Mouse (Mus musculus): ENCODE data around the gene Ttc26. TPM values are rescaled to one million over a fixed set of nuclear protein-coding genes. Genes with fewer than 3 reads are reported as not detected.

The Ttc26 gene
- polyA plus RNA-seq, 1 experiment = 2.3 TPM

DNA sequence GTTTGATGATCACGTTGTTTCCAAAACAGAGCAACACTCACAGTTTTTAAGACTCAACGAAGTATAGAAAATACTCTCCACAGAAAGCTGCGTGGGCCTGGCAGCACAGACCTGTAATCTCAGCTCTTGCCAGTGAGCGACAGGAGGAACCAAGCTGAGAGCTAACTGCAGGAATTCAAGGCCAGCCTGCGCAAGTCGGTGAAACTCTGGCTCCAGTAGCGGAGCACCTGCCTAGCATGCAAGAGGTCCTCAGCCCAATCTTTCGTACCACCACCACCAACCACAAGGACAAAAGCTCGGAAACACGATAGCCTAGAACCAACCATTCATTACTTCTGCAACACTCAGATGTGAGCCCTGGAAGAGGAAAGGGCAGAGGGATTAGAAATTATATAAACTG, 28.8 kb upstream of the Ttc26 start:
- Histone ChIP-seq H3K79me2 (ENCODE audit: control insufficient read depth, insufficient read depth) (peaks cover 64% of the 10 kb centered on the region), H3ac (ENCODE audit: control insufficient read depth, insufficient read length) (no peak overlapping the region), H3K4me3 (peak overlapping the region; percentile 100), H3K36me3 (ENCODE audit: control insufficient read depth, insufficient read depth) (peaks cover 16% of the 10 kb centered on the region), H3K4me2 (ENCODE audit: low read depth) (peak overlapping the region; percentile 79), H3K27me3 (ENCODE audit: control insufficient read depth, insufficient read depth, insufficient read length) (no peaks in the 10 kb centered on the region)
- TF ChIP-seq POLR2A (IDR thresholded peaks at IDR 0.05; ENCODE audit: insufficient read length, low read depth) = peak; percentile 41
- TF ChIP-seq TCF12 (IDR thresholded peaks at IDR 0.05; ENCODE audit: insufficient read depth, poor library complexity, severe bottlenecking) = no peak
- peak; percentile 27 for TF ChIP-seq POLR2AphosphoS2 (IDR thresholded peaks at IDR 0.05; ENCODE audit: insufficient read length, low read depth)

DNA sequence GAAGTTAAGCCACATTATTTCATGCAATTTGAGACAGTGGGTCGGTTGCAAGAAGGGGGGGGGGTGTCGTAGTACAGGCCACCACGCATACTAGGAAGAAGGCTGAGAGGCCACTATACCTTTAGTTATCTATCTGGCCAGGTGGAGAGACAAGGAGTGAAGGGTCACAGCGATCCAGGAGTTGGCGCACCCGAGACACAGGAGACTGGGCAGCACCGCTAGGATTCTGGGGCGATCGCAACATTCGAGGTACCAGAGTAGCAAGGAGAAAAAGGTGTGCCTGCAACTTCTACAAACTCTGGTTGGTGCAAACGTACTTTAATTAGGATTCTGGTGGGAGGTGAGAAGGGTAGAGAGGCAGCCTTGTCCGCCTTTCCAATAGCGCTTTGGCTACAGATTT, 28.1 kb upstream of the Ttc26 start:
- Histone ChIP-seq H3ac (ENCODE audit: control insufficient read depth, insufficient read length) (peak overlapping the region; percentile 86), H3K4me2 (ENCODE audit: low read depth) (peak overlapping the region; percentile 79), H3K4me3 (peak overlapping the region; percentile 100), H3K36me3 (ENCODE audit: control insufficient read depth, insufficient read depth) (peaks cover 16% of the 10 kb centered on the region), H3K27me3 (ENCODE audit: control insufficient read depth, insufficient read depth, insufficient read length) (no peaks in the 10 kb centered on the region), H3K79me2 (ENCODE audit: control insufficient read depth, insufficient read depth) (peaks cover 57% of the 10 kb centered on the region)
- TF ChIP-seq E2F4 (IDR thresholded peaks at IDR 0.05; ENCODE audit: insufficient read depth) = no peak
- no peak for TF ChIP-seq USF1 (IDR thresholded peaks at IDR 0.05; ENCODE audit: low read depth)
- no peak for TF ChIP-seq CEBPB (IDR thresholded peaks at IDR 0.05; ENCODE audit: insufficient read depth, poor library complexity, severe bottlenecking)
- no peak for TF ChIP-seq POLR2A (IDR thresholded peaks at IDR 0.05; ENCODE audit: insufficient read length, low read depth)
- TF ChIP-seq POLR2AphosphoS2 (IDR thresholded peaks at IDR 0.05; ENCODE audit: insufficient read length, low read depth) = no peak
- TF ChIP-seq SRF (IDR thresholded peaks at IDR 0.05; ENCODE audit: control insufficient read depth, insufficient read length, low read depth) = no peak
- no peak for TF ChIP-seq TCF3 (IDR thresholded peaks at IDR 0.05; ENCODE audit: insufficient read length, low read depth)
- TF ChIP-seq MYOG (IDR thresholded peaks at IDR 0.05; ENCODE audit: control insufficient read depth in 1 of 3, insufficient read depth in 1 of 3, insufficient read length in 2 of 3, low read depth in 2 of 3) = no peak
- no peak for TF ChIP-seq TCF12 (IDR thresholded peaks at IDR 0.05; ENCODE audit: insufficient read depth, poor library complexity, severe bottlenecking)

DNA sequence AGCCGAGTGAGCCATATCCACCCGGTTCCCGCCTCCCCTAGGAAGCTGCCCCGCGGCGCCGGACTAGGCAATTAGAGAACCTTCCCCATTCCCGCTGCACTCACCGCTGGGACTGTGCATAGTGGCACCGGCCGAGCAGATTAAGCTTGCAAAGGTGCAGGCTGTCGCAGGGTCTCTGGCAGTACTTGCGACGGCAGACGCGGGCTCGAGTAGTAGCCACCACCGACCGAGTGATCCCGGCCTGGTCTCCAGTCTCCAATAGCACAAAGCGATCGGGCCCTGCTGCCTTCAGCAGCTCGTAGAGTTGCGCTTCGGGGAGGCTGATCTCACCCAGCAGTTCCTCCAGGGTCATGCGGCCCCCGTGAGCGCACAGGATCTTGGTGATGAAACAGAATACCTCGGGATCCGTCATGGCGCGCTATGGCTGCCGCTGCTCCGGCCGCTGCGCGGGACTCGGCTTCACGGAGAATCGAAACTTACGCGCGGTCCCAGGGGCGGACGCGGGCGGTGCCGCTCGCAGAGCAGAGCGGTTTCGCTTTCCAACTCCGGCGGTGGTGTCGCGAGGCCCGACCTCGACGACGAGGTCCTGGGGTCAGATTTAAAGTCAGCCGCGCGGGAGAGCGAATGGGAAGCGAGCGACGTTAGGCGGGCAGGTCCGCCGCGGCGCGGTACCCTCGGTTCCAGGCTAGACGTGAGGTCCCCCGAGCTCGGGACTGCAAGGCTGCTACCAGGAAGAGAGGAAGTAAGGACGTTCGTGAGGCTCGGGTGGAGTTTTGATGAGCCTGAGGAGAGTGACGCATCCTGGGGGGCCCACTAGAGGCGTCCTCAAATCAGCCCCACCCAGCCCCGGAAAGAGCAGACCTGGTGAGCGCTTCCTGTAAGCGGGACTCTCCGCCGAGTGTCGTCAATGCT, 27.2 kb upstream of the Ttc26 start, which contains the start of gene Zc3hav1:
Zc3hav1 (minus strand) TSS at position 793 of the 912 bp plus-strand sequence.
- peak within 1 kb of the TSS; percentile 100 for H3K4me3 ChIP-seq
- peak within 1 kb of the TSS; percentile 88 for H3K4me2 ChIP-seq (ENCODE audit: low read depth)
- peak in 1 of 3 experiments; percentile 1 for TF ChIP-seq MYOD1 (IDR thresholded peaks at IDR 0.05; ENCODE audit: control insufficient read depth in 1 of 3, insufficient read length in 2 of 3, low read depth in 2 of 3)
- no peak for TF ChIP-seq CEBPB (IDR thresholded peaks at IDR 0.05; ENCODE audit: insufficient read depth, poor library complexity, severe bottlenecking)
- peak; percentile 90 for TF ChIP-seq POLR2A (IDR thresholded peaks at IDR 0.05; ENCODE audit: insufficient read length, low read depth)
- TF ChIP-seq POLR2AphosphoS2 (IDR thresholded peaks at IDR 0.05; ENCODE audit: insufficient read length, low read depth) = peak; percentile 86
- H3ac ChIP-seq (ENCODE audit: control insufficient read depth, insufficient read length) = peak within 1 kb of the TSS; percentile 86
- peaks cover 48% of the 10 kb centered on the region for H3K79me2 ChIP-seq (ENCODE audit: control insufficient read depth, insufficient read depth)
- H3K36me3 ChIP-seq (ENCODE audit: control insufficient read depth, insufficient read depth) = peaks cover 16% of the 10 kb centered on the region
- H3K27me3 ChIP-seq (ENCODE audit: control insufficient read depth, insufficient read depth, insufficient read length) = no peaks in the 10 kb centered on the region

DNA sequence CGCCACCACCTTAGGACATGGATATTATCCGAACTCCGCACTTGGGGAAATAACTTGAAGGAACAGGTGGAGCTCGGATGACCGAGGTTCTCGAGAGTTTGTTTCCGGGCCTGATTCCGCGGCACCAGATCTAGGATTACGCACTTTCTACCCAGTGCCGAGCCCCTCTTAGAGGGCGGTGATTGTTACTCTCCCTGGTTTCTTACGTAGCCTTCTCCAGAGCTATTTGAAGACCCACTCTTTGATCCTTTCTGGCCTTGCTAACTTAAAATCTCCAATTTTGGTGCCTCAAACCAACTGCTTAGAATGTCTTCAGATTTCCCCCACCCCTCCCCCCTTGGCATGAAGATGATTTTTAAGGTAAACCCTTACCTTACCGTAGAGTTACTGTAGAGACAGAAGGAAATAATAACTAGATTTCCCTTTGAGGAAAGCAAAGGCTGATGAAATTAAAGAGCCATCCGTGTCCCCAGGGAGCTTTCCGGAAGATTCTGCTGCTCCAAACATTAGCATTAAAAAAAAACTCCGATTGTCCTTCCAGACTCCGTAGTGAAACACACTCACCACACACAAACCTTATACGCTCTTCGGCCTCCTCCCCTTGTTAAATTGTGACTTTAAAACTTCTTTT, 26.4 kb upstream of the Ttc26 start:
- Histone ChIP-seq H3K4me3 (peak overlapping the region; percentile 100), H3K79me2 (ENCODE audit: control insufficient read depth, insufficient read depth) (peaks cover 41% of the 10 kb centered on the region), H3K36me3 (ENCODE audit: control insufficient read depth, insufficient read depth) (peaks cover 12% of the 10 kb centered on the region), H3K27me3 (ENCODE audit: control insufficient read depth, insufficient read depth, insufficient read length) (no peaks in the 10 kb centered on the region), H3ac (ENCODE audit: control insufficient read depth, insufficient read length) (peak overlapping the region; percentile 86), H3K4me2 (ENCODE audit: low read depth) (peak overlapping the region; percentile 88)
- no peak for TF ChIP-seq TCF12 (IDR thresholded peaks at IDR 0.05; ENCODE audit: insufficient read depth, poor library complexity, severe bottlenecking)
- TF ChIP-seq CEBPB (IDR thresholded peaks at IDR 0.05; ENCODE audit: insufficient read depth, poor library complexity, severe bottlenecking) = peak; percentile 46; the same call in 1 of the 2 replicates

DNA sequence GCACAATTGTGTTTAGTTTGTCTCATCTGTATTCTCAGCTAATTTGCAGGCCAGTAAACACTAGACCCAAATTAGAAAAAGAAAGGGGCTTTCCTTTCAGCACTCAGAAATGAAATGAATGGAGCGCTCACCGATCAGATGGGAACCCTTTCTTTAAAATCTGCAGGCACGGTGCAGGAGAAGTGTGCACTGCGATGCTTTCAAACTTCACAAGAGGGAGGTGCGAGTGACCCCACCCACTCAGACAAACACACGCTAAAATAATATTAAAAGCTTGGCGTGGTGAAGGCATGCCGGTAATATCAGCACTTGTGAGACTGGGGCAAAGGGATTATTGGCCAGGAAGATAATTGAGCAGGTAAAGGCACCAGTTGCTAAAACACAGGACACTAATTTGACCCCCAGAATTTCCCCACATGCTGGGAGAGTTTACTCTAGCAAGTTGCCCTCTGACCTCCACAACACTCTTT, 25.9 kb upstream of the Ttc26 start:
- peaks cover 7% of the 10 kb centered on the region for H3K36me3 ChIP-seq (ENCODE audit: control insufficient read depth, insufficient read depth)
- H3K79me2 ChIP-seq (ENCODE audit: control insufficient read depth, insufficient read depth) = peaks cover 35% of the 10 kb centered on the region
- TF ChIP-seq POLR2A (IDR thresholded peaks at IDR 0.05; ENCODE audit: insufficient read length, low read depth) = no peak
- TF ChIP-seq TCF12 (IDR thresholded peaks at IDR 0.05; ENCODE audit: insufficient read depth, poor library complexity, severe bottlenecking) = no peak
- no peak for TF ChIP-seq POLR2AphosphoS2 (IDR thresholded peaks at IDR 0.05; ENCODE audit: insufficient read length, low read depth)
- TF ChIP-seq MYOD1 (IDR thresholded peaks at IDR 0.05; ENCODE audit: control insufficient read depth in 1 of 3, insufficient read length in 2 of 3, low read depth in 2 of 3) = no peak
- TF ChIP-seq USF1 (IDR thresholded peaks at IDR 0.05; ENCODE audit: low read depth) = no peak
- TF ChIP-seq CEBPB (IDR thresholded peaks at IDR 0.05; ENCODE audit: insufficient read depth, poor library complexity, severe bottlenecking) = no peak
- no peak for TF ChIP-seq TCF3 (IDR thresholded peaks at IDR 0.05; ENCODE audit: insufficient read length, low read depth)
- TF ChIP-seq REST (IDR thresholded peaks at IDR 0.05; ENCODE audit: insufficient read depth, insufficient read length) = no peak
- H3ac ChIP-seq (ENCODE audit: control insufficient read depth, insufficient read length) = no peak overlapping the region
- peak overlapping the region; percentile 88 for H3K4me2 ChIP-seq (ENCODE audit: low read depth)
- H3K27me3 ChIP-seq (ENCODE audit: control insufficient read depth, insufficient read depth, insufficient read length) = no peaks in the 10 kb centered on the region
- peak overlapping the region; percentile 100 for H3K4me3 ChIP-seq

Data from myocyte (in vitro differentiated cells).